Mouse (Mus musculus) E14TG2a.4 (cell line): ENCODE results near the gene Traf1.

Experiments
- H3K27me3 ChIP-seq: 2 replicates; pipeline ENCODE4 v1.6.1; 2014; ENCODE audit warnings: low read length, control low read depth; ENCODE audit not compliant: insufficient read depth
- H3K36me3 ChIP-seq: 2 replicates; pipeline ENCODE4 v1.6.1; 2014; ENCODE audit warnings: low read length, control low read depth; ENCODE audit not compliant: insufficient read depth
- H3K4me1 ChIP-seq: replicated peaks from 2 replicates; pipeline ENCODE4 v1.6.1; 2014; ENCODE audit warnings: low read depth, low read length, control low read depth
- H3K4me3 ChIP-seq: replicated peaks from 2 replicates; pipeline ENCODE4 v1.5.1; 2014; ENCODE audit warnings: mild to moderate bottlenecking, low read length
- H3K9me3 ChIP-seq: 2 replicates; pipeline ENCODE4 v1.6.1; 2014; ENCODE audit warnings: low read length, control low read depth
- CTCF ChIP-seq: conservative IDR thresholded peaks from 2 replicates; pipeline ENCODE4 v1.5.1; 2014; ENCODE audit warnings: low read length
- NANOG ChIP-seq: IDR thresholded peaks from 2 replicates; pipeline ENCODE4 v1.6.1; 2014; ENCODE audit warnings: borderline replicate concordance, low read length, mixed read lengths
- POU5F1 ChIP-seq: IDR thresholded peaks from 2 replicates; pipeline ENCODE4 v1.6.1; 2014; ENCODE audit warnings: low read length, borderline replicate concordance

Traf1 gene

GRCm38 (mm10) chr2:34914823-34915082, 46.8 kb downstream of the Traf1 start:
- Histone ChIP-seq H3K4me1 (peaks cover 31% of the 10 kb centered on the region), H3K27me3 (peaks cover 64% of the 10 kb centered on the region), H3K4me3 (peak overlapping the region; percentile 82), H3K9me3 (no peaks in the 10 kb centered on the region), H3K36me3 (peaks cover 9% of the 10 kb centered on the region; the same call in 1 of the 2 replicates)
- TF ChIP-seq NANOG (no peak), POU5F1 (no peak), CTCF (no peak)

- no peak for TF ChIP-seq NANOG
- no peak for TF ChIP-seq POU5F1
- no peak for TF ChIP-seq CTCF
- H3K36me3 ChIP-seq: peaks cover 10% of the 10 kb centered on the region; the same call in 1 of the 2 replicates
- no peaks in the 10 kb centered on the region for H3K9me3 ChIP-seq
Measured at GRCm38 (mm10) chr2:34914069-34914822, 47.3 kb downstream of the Traf1 start.

GRCm38 (mm10) chr2:34913218-34914068, 48.1 kb downstream of the Traf1 start, which contains the start of gene Phf19:
TSS of gene Phf19 (minus strand) at chr2:34914026.
- H3K4me1 ChIP-seq: peaks cover 26% of the 10 kb centered on the region
- no peaks in the 10 kb centered on the region for H3K9me3 ChIP-seq
- peak within 1 kb of the TSS; percentile 82 for H3K4me3 ChIP-seq

More at GRCm38 (mm10) chr2:34914069-34914822, 47.3 kb downstream of the Traf1 start:
- H3K4me3 ChIP-seq: peak overlapping the region; percentile 82
- H3K27me3 ChIP-seq: peaks cover 68% of the 10 kb centered on the region
- peaks cover 26% of the 10 kb centered on the region for H3K4me1 ChIP-seq

GRCm38 (mm10) chr2:34912613-34913012, 49.0 kb downstream of the Traf1 start:
- H3K9me3 ChIP-seq: no peaks in the 10 kb centered on the region
- peaks cover 28% of the 10 kb centered on the region for H3K4me1 ChIP-seq
- H3K27me3 ChIP-seq: peaks cover 69% of the 10 kb centered on the region
- TF ChIP-seq POU5F1 (no peak), NANOG (no peak)
- peaks cover 13% of the 10 kb centered on the region; the same call in 1 of the 2 replicates for H3K36me3 ChIP-seq
- peak overlapping the region; percentile 82 for H3K4me3 ChIP-seq

More at GRCm38 (mm10) chr2:34913218-34914068, 48.1 kb downstream of the Traf1 start, which contains the start of gene Phf19:
- Histone ChIP-seq H3K36me3 (peaks cover 13% of the 10 kb centered on the region; the same call in 1 of the 2 replicates), H3K27me3 (peaks cover 71% of the 10 kb centered on the region)
- TF ChIP-seq NANOG (no peak), CTCF (no peak), POU5F1 (no peak)

- H3K36me3 ChIP-seq: peaks cover 13% of the 10 kb centered on the region; the same call in 1 of the 2 replicates
- no peaks in the 10 kb centered on the region for H3K9me3 ChIP-seq
- H3K4me3 ChIP-seq: no peak overlapping the region
- peaks cover 36% of the 10 kb centered on the region for H3K4me1 ChIP-seq
- H3K27me3 ChIP-seq: peaks cover 62% of the 10 kb centered on the region
- TF ChIP-seq POU5F1 (no peak), CTCF (no peak), NANOG (no peak)
Measured at GRCm38 (mm10) chr2:34911871-34912270, 49.7 kb downstream of the Traf1 start.

GRCm38 (mm10) chr2:34909719-34910118, 51.9 kb downstream of the Traf1 start:
- peaks cover 13% of the 10 kb centered on the region; the same call in 1 of the 2 replicates for H3K36me3 ChIP-seq
- H3K4me1 ChIP-seq: peaks cover 36% of the 10 kb centered on the region
- H3K9me3 ChIP-seq: no peaks in the 10 kb centered on the region
- H3K4me3 ChIP-seq: no peak overlapping the region
- peaks cover 53% of the 10 kb centered on the region for H3K27me3 ChIP-seq
- no peak for TF ChIP-seq POU5F1
- TF ChIP-seq CTCF: no peak
- TF ChIP-seq NANOG: no peak

- H3K36me3 ChIP-seq: peaks cover 13% of the 10 kb centered on the region; the same call in 1 of the 2 replicates
- peaks cover 25% of the 10 kb centered on the region for H3K4me1 ChIP-seq
- TF ChIP-seq POU5F1: no peak
- no peak for TF ChIP-seq CTCF
- no peaks in the 10 kb centered on the region for H3K9me3 ChIP-seq
- peaks cover 28% of the 10 kb centered on the region for H3K27me3 ChIP-seq
- H3K4me3 ChIP-seq: no peak overlapping the region
Measured at GRCm38 (mm10) chr2:34906861-34907604, 54.5 kb downstream of the Traf1 start.

GRCm38 (mm10) chr2:34906426-34906825, 55.1 kb downstream of the Traf1 start:
- peaks cover 25% of the 10 kb centered on the region for H3K4me1 ChIP-seq
- TF ChIP-seq CTCF (no peak), NANOG (no peak), POU5F1 (no peak)
- H3K9me3 ChIP-seq: no peaks in the 10 kb centered on the region
- no peak overlapping the region for H3K4me3 ChIP-seq
- H3K36me3 ChIP-seq: peaks cover 11% of the 10 kb centered on the region; the same call in 1 of the 2 replicates
- H3K27me3 ChIP-seq: peaks cover 22% of the 10 kb centered on the region
